Mouse (Mus musculus) layer of hippocampus, postnatal 36 days (tissue): Measurements from ENCODE around the gene Rbpms2. TPM values are rescaled to one million over a fixed set of nuclear protein-coding genes. Genes with fewer than 3 reads are reported as not detected.
"Not testable (repeated sequence)": the region's sequence is repeated elsewhere in the genome, so short reads cannot be mapped to it uniquely, and the experiment has no call there.

Experiments
- DNase-seq, 2 experiments: peaks; one replicate each; pipeline ENCODE4 v3.0.0; 2022
- total RNA-seq, 2 experiments: library from RNA; stranded (reverse); gene quantifications; 2 replicates each; pipeline ENCODE4 v1.2.3; 2021

The Rbpms2 gene
- total RNA-seq, 2 experiments from 2014 or later: 3.2 to 4.0 TPM

DNA sequence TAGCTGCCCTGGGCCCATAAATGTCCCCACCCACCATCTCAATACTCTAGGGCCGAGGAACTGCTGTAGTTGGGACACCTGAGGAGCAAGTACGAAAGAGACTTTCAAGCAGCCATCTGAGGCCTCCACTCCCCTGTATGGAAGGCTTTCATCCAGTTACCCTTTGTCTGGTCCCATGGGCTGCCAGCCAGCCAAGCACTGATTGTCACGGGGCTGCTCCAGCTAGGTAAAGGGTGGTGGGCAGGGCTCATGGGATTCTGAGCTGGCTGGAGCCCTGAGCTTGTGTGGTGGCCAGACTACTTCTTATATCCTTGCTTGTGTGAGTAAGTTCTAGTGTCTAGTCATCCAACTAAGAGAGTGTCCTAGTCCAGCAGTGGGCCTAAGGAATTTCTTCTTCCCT is 27.8 kb downstream of the Rbpms2 start:
- no peak for DNase-seq

DNA sequence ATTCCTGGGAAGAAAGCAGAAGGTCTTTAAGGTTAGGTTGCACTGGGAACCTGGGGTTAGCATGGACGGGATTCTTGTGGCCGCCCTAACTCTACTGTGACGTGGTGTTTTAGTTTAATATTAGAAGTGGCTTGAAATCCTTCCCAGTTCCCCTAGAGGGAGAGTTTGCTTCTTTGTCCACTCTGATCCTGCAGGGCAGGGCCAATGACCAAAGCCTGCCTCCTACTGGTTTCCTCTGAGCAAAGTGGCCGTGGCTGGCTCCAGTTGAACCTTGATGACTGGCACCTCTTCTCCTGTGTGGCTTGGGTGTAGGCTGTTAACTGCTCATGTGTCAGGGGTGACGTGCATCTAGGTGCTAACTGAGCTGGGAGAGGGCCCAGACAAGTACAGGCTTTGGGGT is 31.6 kb downstream of the Rbpms2 start:
- no peak for DNase-seq

DNA sequence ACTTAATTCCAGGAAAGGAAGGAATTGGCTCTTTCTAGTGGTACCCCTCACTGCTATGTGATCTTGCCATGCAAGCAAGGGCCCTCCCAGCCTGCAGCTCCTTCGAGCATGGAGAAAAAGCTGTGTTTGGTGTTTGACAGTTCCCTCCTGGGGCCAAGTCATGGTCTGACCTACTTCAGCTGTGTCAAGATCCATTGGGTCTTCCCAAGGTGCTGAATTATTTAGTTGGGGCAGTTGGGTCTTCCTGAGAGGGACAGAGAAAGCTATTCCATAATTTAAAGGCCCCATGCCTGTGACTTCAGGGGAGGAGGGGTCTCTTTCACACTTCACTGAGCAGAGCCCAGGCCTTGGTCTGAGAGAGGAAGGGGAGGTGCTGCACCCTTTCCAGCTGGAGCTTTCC is 32.0 kb downstream of the Rbpms2 start:
- no peak for DNase-seq

DNA sequence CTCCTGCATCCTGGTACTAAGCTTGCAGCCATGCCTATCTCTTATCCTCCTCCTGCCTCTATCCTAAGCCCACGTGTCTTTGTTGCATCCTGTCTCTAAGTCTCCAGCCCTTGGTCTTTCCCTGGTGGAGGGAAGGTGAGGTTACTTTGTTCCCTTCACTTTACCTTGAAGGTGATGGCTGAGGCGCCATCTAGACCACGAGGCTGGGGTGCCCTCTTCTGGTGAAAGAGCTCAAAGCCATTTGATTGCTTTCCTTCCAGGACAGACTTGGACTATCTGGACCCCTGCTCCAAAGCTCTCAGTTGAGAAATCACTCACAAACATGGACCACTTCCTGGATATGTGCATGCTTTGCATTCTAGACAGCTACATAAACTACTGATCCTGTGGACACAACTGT is 34.7 kb downstream of the Rbpms2 start:
- DNase-seq: peak in 1 of 2 experiments; percentile 61

DNA sequence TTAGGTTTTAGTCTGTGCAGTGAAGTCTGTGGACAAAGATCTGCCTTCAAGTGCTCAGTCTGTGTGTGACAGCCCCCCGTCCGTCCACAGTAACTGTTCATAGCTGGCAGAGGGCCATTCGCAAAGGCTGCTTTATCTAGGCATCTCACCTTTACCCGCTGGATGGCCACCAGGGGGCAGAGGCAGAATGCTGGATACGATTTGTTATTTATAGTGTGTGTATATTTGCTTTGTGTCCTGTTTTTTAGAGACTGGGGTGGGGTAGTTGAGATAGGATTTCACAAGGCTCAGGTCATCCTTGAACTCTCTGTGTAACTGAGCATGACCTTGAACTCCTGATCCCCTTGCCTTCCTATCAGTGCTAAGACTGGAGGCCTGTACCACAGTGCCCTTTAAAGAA is 36.6 kb downstream of the Rbpms2 start:
- DNase-seq: no peak

DNA sequence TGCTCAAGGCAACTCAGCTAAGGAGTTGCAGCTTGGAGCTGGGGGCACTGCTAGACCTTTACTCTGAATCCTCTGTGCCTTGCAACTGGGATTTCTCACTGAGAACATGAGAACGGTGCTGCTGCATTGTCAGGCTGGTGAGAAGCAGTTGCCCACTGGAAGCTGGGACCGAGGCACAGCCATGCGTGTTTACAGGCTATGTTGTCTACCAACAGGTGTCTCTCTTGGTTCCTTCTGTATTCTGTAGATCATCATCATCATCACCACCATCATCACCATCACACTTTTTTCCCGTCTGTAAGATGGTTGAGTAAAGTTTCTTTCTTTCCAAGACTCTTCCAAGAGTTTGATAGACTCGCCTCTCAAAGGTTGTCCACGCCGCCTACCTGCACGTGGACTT is 38.3 kb downstream of the Rbpms2 start, which contains the start of gene Oaz2:
TSS of gene Oaz2 (plus strand) at position 301 of the 400 bp plus-strand sequence.
- DNase-seq: no peak

DNA sequence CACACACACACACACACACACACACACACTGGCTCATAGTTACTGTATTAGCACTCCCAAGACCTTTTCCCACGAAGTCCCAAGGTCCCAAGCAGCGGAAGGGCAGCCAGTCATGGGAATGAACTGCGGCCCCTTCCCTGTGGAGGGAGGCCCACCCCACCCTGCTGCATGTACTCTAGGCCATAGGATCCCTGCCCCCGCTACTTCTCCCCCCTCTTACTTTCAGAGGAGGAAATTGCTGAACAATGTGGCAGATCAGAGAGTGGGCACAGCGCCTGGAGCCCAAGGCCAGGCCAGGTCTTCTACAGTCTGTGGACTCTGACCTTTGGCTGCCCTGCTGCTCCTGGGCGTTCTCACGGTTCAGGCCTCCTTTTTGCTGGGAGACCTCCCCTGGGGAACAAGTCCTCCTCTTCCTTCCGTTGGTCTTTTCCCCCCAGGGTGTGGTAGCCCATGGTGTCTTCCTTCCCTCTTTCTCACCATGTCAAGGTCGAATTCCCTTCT is 42.0 kb downstream of the Rbpms2 start:
- DNase-seq: no peak

DNA sequence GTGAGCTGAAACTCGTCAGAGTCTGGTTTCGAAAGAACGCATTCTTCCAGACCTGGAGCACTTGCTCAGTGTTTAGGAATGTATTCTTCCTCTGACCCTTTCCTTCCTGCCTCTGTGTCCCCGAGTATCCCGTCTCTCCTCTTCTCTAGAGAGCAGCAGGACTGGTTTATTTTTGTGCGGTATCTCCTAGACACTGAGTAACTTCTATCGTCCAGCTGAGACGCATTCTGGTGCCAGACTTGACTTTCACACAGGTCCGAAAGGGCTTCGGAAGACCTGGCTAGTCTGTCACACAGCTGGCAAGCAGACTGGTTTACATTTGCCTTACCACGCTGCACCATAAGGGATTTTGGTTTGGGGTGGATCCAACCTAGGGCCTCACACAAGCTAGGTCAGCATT is 43.5 kb downstream of the Rbpms2 start:
- no peak for DNase-seq

DNA sequence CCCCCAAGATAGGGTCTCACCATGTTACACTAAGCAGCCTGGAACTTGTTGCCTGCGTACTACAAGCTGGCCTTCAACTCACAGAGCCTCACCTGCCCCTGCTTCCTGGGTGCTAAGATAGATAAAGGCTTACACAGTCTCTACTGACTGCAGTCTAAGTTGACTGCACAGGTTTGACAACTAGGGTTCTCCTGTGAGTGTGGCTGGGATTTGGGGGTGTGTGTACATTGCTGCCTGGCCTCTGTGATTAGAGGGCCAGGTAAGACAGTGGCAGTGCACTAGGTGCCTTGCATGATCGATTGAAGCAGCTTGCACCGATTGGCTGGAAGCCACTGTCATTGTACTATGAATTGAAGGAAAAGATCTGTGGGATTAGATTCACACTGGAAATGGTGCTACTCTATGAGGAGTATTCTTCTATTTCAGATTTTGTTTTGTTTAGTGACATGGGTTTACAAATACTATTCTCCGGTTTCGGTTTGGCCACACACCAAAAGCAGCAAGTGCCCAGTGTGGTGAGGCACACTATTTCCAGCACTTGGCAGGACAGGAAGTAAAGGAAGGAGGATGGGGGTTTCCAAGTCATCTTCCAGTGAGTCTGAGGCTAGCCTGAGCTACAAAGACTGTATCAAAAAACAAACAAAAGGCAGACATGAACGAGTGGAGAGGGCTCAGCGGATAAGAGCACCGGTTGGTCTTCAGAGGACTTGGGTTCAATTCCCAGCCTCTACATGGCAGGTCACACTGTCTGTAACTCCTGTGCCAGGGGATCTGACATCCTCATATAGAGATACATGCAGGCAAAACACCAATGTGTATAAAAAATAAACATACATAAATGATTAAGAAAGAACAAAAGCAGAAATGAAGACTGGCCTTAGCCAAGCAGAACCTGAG is 46.3 kb downstream of the Rbpms2 start:
- DNase-seq: no peak

DNA sequence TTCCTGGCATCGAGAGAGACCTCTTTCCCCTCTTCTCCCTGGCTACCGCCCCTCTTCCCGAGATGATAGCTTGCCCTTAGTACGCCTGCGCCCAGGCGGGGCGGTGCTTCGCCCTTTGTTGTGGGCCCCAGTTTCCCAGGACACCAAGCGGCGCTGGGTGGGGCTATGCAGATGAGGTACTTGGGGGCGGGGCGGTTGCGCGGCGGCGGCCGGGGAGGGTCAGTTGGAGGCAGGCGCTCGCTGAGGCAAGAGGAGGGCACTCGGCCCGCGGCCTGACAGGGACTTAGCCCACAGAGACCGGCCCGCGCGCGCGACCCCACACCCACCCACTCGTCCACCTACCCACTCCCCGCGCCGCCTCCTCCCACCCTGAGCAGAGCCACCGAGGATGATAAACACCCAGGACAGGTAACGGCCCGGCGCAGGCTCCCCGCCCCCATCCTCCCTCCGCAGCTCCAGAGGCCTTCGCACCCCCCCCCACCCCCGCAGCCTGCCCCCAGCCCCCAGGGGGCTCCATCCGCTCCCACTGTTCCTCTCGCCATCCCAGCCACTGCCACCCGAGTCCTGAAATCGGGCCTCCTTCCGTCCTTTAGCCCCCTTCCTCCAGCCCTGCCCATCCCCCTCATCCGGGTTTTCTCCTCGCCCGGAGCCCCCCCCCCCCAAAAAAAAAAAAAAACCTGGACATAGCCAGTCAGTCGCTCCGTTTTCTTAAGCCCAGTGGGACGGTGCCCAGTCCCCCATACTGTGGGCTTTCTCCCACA is 47.1 kb downstream of the Rbpms2 start:
- peak; percentile 94 for DNase-seq

DNA sequence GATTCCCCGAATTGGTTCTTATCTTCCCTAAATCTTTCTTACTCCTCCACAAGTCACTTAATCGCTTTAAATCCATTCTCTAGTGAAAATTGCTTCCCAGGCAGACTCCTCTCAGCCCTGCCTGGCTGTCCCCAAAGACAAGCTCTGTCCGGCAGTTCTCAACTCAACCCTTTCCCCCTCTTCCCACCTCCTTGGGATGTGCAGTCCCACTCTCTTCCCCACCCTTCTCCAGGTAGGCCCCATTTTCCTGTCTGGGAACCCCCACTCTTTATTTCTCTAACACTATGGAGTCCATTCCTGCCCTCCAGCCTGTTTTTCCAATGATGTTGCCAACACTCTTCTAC is 47.6 kb downstream of the Rbpms2 start:
- DNase-seq: no peak

DNA sequence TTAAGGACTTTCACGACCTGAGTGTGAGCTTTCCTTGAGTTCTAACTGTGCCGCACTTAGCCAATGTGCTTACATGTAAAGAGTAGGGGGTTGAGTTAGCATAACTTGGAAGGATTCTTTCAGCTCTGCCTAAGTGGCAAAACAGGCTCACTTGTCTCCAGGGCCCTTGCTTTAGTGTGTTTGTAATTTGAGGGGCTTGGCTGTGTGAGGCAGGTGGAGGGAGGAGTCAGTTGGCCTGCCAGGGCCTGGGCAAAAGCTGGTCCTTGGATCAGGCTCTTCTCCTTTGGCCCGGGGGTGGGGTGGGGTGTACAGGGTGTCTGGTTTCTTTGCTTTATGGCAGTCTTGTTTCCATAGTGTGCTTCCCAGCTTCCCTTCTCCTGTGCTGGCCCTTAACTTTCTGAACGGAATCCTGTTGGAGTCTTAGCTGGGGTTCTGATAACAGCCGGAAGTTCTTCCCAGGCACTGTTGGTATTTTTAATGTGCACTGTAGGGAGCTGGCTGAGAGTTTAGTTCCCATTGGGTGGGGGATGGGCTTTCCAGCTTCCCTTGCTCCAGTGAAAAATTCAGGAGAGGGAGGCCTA is 49.8 kb downstream of the Rbpms2 start:
- DNase-seq: no peak

DNA sequence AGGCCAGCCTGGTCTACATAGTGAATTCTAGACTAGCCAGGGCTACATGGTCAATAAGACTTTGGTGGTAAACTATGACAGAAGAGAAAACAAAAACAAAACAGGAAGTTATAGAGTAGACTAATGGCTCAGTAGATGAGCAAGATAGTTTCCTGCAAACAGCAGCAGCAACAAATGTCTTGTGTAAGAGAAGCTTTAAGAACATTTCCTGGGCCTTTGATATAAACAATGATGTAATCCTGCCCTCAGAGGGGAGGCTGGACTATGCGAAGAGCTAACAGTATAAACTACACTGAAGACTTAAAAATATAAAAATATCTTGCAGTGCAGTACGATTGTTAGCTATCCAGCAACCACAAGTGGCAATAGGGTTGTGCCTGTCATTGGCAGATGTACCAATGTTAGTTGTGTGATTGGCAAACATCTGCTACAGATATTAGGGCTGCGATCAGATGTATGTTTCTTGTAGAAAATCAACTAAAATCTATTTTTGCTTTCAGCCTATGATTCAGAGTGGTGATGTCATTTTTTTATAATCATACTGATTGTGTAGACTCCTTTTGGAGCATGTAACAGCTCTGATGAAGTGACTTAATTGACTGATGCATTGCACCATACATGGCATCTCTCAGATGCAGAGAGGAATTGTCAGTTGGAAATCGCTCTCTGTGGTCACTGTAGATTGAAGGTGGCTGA is 51.6 kb downstream of the Rbpms2 start:
- DNase-seq: no peak

DNA sequence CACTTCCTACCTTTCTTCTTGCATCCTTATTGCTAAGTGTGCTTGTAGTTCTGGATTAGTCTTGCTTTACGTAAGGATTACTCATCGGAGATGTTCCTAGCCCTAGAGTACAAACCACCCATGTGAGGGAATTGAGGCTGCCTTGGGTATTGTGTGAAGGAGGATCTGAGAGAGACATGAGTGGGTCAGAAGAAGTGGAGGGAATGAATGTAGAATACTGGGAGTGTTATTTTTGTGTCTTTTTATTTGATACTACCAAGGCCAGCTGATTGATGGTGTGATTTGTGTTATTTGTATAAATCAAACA is 52.1 kb downstream of the Rbpms2 start:
- no peak for DNase-seq

DNA sequence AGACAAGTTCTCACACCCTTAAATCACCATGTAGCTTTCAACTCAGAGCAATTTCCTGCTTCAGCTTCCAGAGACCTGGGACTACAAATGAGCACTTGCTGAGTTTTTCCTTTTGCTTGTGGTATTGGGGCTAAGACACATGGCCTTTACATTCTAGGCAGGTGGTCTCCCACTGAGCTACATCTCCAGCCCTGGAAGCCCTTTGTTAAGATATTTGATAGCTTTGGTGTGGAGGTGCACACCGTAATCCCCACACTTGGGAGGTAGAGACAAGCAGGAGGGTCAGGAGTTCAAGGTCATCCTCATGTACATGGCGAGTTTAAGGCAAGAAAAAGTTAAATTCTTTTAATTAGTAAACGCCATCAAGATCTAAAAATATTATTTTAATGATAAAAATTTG is 52.7 kb downstream of the Rbpms2 start:
- no peak for DNase-seq

DNA sequence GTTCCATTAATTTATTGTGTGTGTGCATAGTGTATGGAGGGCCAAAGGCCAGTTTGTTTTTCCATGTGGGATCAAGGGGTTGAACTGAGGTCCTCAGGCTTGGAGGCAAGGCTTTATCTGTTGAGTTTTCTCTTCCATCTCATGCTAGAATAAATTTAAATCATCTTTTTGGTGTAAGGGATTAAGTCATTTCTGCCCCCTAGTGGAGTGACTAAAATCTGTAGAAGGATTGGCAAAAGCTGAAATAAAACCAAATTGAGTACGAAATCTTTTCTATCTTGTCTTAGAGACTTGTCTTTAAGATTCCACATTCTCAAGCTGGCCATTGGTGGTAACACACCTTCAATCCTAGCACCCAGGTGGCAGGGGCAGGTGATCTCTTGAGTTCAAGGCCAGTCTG is 53.5 kb downstream of the Rbpms2 start:
- DNase-seq: no peak

DNA sequence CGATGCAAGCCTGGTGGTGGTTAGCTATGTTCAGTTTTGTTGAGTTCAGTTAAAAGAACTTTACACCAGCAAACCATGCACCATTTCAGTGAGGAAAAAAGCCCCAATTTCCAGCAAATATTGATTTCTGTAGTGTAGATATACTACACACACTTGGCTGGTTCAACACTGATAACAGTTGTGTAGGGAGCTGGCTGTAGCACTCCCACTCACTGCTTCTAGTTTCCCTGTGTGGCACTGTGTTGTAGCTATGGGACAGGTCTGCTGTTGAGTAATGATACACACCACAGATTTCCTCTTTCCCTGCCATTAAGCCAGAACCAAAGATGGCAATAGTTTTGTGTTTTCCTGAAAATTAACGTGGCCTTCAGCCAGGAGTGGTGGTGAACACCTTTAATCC is 55.3 kb downstream of the Rbpms2 start:
- DNase-seq: no peak

DNA sequence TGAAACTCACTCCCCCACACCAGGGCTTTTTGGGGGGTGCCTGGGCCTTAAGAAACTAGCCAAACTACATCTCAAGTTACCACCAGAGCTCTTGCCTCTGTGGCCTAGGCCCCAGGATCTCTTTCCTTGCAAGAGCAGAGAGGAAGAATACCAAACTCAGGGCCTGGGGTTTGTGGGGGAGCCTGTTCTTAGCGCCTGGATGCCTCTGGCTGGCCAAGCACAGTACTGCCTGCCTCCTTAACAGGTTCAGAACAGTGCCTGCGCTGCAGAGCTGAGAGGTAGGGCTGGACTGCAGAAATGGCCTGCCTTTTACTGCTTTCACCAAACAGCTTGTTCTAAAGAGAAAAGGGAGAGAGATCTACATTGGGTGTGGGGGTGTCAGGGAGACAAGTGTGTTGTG is 60.4 kb downstream of the Rbpms2 start:
- not testable (repeated sequence) for DNase-seq

DNA sequence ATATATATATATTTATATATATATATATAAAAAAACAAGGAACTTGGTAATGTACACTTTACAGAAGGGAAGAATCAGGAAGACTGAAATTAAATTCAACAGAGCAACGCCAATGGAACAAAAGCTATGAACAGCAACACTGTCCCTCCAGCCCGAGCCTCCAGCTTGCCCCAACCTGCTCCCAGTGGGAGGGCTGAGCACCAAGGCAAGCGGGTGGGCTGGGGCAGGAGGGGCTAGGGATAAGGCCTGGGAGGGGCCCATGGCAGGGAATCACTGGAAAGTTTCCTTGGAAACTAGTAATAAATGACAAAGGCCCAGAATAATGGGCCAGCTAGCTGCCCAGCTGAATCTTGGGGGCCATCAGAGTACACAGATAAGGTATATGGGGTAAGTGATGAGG is 63.0 kb downstream of the Rbpms2 start:
- no peak for DNase-seq

DNA sequence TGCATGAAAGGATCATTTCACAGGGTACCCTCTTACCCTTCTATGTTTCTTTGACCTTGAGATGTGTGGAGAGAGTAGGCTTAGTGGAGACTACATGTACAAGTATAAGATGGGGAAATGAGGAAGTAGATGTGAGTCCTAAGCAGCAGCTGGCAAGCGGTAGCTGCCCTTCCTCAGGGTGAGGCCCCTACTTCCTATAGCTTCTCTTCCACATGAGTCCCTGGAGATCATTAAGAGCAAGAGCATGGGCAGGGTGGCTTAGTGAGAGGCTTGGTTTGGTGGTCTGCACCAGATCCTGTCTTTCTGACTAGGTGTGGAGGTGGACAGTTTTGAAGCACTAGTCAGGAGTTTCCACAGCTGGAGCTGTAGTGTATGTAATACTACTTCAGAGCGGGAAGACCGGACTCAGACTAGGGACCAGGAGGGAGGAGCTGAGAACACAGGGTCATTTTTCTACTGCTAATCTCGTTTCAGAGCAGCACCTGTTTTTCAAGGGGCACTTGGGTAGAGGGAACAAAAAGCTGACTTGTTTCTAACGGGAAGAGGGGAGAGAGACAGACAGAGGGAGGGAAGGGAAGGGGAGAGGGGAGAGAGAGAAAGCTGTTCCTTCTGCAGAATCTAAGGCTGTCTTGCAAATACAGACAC is 63.6 kb downstream of the Rbpms2 start:
- no peak for DNase-seq

DNA sequence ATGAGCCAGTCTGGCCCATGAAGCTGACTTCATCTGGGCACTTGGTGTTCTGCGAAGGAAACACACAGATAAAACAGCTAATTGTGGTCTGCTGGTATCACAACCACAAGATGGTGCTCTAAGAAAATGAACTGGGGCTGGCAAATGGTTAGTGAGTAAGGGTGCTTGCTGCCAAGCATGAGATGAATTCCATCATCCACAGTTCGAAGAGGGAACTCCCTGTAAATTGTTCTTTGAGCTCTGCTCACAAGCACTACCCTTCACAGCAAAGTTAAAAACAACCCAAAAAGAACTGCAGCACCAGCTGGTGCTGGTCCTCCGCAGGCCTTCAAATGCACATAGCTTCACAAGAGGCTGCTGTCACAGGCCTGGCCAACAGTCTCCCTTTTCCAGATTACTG is 66.2 kb downstream of the Rbpms2 start:
- peak; percentile 52 to 58 for DNase-seq

DNA sequence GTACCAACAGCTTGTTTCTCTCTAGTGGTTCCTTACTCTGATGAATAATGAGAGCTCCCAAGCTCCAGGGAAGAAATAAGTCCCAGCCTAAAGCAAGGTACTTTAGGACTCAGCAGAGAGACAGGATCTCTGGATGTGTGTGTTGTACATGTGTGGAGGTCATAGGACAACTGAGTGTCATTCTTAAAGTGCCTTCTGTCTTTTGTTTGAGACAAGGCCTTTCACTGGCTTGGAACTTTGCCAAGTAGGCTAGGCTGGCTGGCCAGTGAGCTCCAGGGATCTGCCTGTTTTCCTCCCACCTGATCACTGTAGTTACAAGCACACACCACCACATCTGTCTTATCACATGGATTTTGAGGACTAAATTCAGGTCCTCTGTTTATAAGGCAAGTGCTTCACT is 66.9 kb downstream of the Rbpms2 start:
- DNase-seq: no peak
